In the genomic region with DNA sequence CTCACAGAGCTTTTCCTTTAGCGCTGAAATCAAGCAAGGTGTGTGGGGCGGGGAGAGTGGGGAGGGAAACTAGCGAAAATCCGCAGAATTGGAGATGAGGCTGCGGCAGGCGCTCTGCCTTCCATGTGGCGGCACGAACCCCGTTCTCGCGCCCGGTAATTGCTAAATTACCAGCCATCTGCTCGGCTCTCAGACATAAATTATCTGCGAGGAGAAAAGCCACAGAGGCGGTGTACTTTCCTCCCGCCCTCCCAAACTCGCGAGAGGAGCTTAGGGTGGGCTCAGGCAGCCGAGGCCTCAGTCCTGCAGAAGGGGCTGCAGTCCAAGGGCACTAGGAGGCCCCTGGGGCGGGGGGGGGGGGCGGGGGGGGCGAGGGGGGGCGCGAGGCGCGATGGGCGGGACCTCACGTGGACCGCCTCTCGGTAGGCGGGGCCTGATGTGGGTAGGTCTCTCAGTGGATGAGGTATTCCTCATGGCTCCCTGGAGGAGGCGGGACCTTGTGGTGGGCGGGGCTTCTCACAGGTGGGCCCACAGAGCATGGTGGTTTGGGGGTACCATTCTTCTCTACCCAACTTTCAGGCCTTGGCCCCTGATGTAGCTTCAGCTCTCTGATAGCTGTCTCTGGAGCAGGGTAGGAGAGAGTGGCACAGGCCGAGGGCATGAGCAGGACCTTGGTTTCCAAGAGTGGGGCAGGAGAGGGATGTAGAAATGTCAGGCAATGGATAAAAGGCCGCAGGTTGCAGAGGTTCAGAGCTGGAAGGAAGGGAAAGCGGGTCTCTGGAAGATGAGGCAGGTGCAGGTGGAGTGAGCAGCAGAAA, we compare ENCODE assay signal across 8 mouse cellular contexts. TPM values are rescaled to one million over a fixed set of nuclear protein-coding genes. Genes with fewer than 3 reads are reported as not detected.
DNase-seq lines count a peak whose midpoint lies in the region; ATAC-seq lines count a peak whose summit lies in the region.

No protein-coding gene starts in this region.

- no peaks in the 10 kb centered on the region for H3K9me3 ChIP-seq in forebrain, embryonic 16.5 days (ENCODE audit: control insufficient read depth, low read length)
- no peaks in the 10 kb centered on the region for H3K9me3 ChIP-seq in limb, embryonic 15.5 days
- no peaks in the 10 kb centered on the region for H3K9me3 ChIP-seq in stomach, embryonic 15.5 days

- peak; percentile 46 for ATAC-seq in forebrain, embryonic 16.5 days
- peak; percentile 25; the same call in 1 of the 2 replicates for ATAC-seq in limb, embryonic 15.5 days (ENCODE audit: insufficient number of reproducible peaks, low FRiP score, low TSS enrichment, low read depth)
- no peak for ATAC-seq in stomach, embryonic 15.5 days (ENCODE audit: insufficient read depth, low FRiP score, low read depth)

- peak overlapping the region; percentile 22 for H3K4me3 ChIP-seq in forebrain, embryonic 16.5 days (replicated peaks; ENCODE audit: low read length)
- peak overlapping the region; percentile 31 for H3K4me3 ChIP-seq in limb, embryonic 15.5 days
- peak overlapping the region; percentile 25 for H3K4me3 ChIP-seq in stomach, embryonic 15.5 days (replicated peaks)

- DNase-seq in kidney, postnatal 10 days, result peak; percentile 43
- DNase-seq in kidney, adult 18-20 months, result no peak
- peak; percentile 83 for DNase-seq in cerebellum, adult 9-11 months
- DNase-seq in urinary bladder, adult 18-20 months (ENCODE audit: low spot score in 2 of 2), result no peak
- no peak for DNase-seq in gastrocnemius, postnatal 14 days

- H3K4me2 ChIP-seq in forebrain, embryonic 16.5 days (ENCODE audit: low read length), result peak overlapping the region; percentile 45
- H3K4me2 ChIP-seq in limb, embryonic 15.5 days, result peak overlapping the region; percentile 60
- H3K4me2 ChIP-seq in stomach, embryonic 15.5 days, result peak overlapping the region; percentile 54

- intact Hi-C loops in gastrocnemius, postnatal 14 days (cut with DNase I; ENCODE audit: low total_unique reads), result no loop called here

- H3K36me3 ChIP-seq in forebrain, embryonic 16.5 days (ENCODE audit: control insufficient read depth, insufficient read depth), result no peaks in the 10 kb centered on the region
- no peaks in the 10 kb centered on the region for H3K36me3 ChIP-seq in limb, embryonic 15.5 days
- no peaks in the 10 kb centered on the region for H3K36me3 ChIP-seq in stomach, embryonic 15.5 days

- peaks cover 45% of the 10 kb centered on the region for H3K4me1 ChIP-seq in forebrain, embryonic 16.5 days (replicated peaks; ENCODE audit: control insufficient read depth, insufficient read depth, low read length)
- peaks cover 25% of the 10 kb centered on the region for H3K4me1 ChIP-seq in limb, embryonic 15.5 days
- H3K4me1 ChIP-seq in stomach, embryonic 15.5 days, result 0 out of 2 replicates have a peak, but pooled peaks cover 6% of the 10 kb centered on the region

- peak overlapping the region; percentile 38; the same call in 1 of the 2 replicates for H3K9ac ChIP-seq in forebrain, embryonic 16.5 days (replicated peaks; ENCODE audit: low read depth, low read length)
- peak overlapping the region; percentile 23; the same call in 1 of the 2 replicates for H3K9ac ChIP-seq in limb, embryonic 15.5 days
- no peak overlapping the region for H3K9ac ChIP-seq in stomach, embryonic 15.5 days

- WGBS in forebrain, embryonic 16.5 days, result 11% methylated on average over 32 of the region's 36 CpGs
- 13% methylated on average over 27 of the region's 36 CpGs for whole genome bisulfite sequencing in limb, embryonic 15.5 days
- 11% methylated on average over 34 of the region's 36 CpGs for WGBS in stomach, embryonic 15.5 days

- peak overlapping the region; percentile 94 for H3K27ac ChIP-seq in forebrain, embryonic 16.5 days (ENCODE audit: low read length)
- no peak overlapping the region for H3K27ac ChIP-seq in limb, embryonic 15.5 days
- H3K27ac ChIP-seq in stomach, embryonic 15.5 days, result no peak overlapping the region

- H3K27me3 ChIP-seq in forebrain, embryonic 16.5 days (replicated peaks; ENCODE audit: control insufficient read depth, insufficient read depth, low read length), result no peaks in the 10 kb centered on the region
- peaks cover 32% of the 10 kb centered on the region for H3K27me3 ChIP-seq in limb, embryonic 15.5 days
- peaks cover 21% of the 10 kb centered on the region for H3K27me3 ChIP-seq in stomach, embryonic 15.5 days (replicated peaks)

RNA-seq across cellular contexts. Expression of gene Calcoco1, which starts 14.4 kb away (rescaled TPM):
- 80.6 and 87.7 TPM in 2 replicates for polyA plus RNA-seq in forebrain, embryonic 16.5 days (2015; fragmentation: Nextera tagmentation; extraction: Ambion mirVana)
- 59.1 and 69.6 TPM in 2 replicates for polyA plus RNA-seq in limb, embryonic 15.5 days (2015; fragmentation: Nextera tagmentation; extraction: Ambion mirVana)
- polyA plus RNA-seq in stomach, embryonic 15.5 days (2015; fragmentation: Nextera tagmentation; extraction: Ambion mirVana), result 29.9 and 33.5 TPM in 2 replicates
- 10 to 100 TPM; 44.1 to 56.5 TPM for total RNA-seq in gastrocnemius, postnatal 14 days (2021)

Comparison
In these comparisons a context has a peak if more than half of its experiments do, and no peak if none do; other contexts are left out.
1. DNase-seq: peak in kidney, postnatal 10 days (single experiment) and cerebellum, adult 9-11 months (single experiment); none in kidney, adult 18-20 months (single experiment), urinary bladder, adult 18-20 months (0 of 2) and gastrocnemius, postnatal 14 days (single experiment).
2. Peak in every context shown above with its lines, with median percentiles within 50 percentile points of each other: H3K4me2 ChIP-seq and H3K4me3 ChIP-seq.